Mouse (Mus musculus) layer of hippocampus, adult 9-11 months (tissue): ENCODE results near the gene Ptprn.
"Not testable (repeated sequence)": the region's sequence is repeated elsewhere in the genome, so short reads cannot be mapped to it uniquely, and the experiment has no call there.

Experiments used
- DNase-seq: peaks from one replicate; pipeline ENCODE4 v3.0.0; 2022

The Ptprn gene

GRCm38 (mm10) chr1:75252308-75252707 lies 12.0 kb downstream of the Ptprn start:
- DNase-seq: no peak

GRCm38 (mm10) chr1:75251112-75251970 lies 13.0 kb downstream of the Ptprn start:
- no peak for DNase-seq

- no peak for DNase-seq
Observed at GRCm38 (mm10) chr1:75250498-75250897, 13.8 kb downstream of the Ptprn start.

DNA sequence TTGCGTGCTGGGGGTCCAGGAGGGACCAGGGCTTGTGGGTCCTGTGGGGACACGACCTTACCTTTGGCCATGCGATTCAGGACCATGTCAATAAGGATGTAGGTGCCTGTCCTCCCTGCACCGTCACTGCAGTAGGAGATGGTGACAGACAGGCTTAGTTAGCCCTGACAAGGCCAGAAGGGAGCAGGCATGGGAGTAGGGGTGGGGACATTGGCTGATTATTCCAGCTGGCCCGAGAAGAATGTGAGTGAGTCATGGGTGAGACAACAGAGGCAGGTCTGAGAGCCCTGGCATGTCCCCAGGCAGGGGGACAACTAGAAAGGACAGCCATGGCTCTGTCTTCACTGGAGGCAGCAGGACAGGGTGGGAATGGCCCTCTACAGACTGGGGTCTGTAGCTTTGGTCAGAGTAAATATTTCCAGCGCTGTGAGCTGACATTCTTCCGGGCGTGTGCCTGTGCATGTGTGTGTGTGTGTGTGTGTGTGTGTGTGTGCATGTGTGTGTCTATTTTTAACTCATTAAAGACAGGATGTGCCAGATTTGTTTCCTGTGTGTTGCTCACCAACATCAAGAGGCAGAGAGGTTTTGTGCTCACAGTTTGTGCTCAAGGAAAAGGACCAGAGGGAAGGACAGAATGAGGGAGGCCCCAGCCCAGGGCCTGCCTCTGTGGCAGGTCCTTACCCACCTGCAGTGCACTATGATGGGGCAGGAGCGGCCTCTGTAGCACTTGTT lies 16.1 kb downstream of the Ptprn start:
- DNase-seq: peak; percentile 87

- no peak for DNase-seq
Observed at GRCm38 (mm10) chr1:75247071-75247930, 17.0 kb downstream of the Ptprn start.

GRCm38 (mm10) chr1:75244836-75245235 lies 19.5 kb downstream of the Ptprn start:
- DNase-seq: peak; percentile 73

DNA sequence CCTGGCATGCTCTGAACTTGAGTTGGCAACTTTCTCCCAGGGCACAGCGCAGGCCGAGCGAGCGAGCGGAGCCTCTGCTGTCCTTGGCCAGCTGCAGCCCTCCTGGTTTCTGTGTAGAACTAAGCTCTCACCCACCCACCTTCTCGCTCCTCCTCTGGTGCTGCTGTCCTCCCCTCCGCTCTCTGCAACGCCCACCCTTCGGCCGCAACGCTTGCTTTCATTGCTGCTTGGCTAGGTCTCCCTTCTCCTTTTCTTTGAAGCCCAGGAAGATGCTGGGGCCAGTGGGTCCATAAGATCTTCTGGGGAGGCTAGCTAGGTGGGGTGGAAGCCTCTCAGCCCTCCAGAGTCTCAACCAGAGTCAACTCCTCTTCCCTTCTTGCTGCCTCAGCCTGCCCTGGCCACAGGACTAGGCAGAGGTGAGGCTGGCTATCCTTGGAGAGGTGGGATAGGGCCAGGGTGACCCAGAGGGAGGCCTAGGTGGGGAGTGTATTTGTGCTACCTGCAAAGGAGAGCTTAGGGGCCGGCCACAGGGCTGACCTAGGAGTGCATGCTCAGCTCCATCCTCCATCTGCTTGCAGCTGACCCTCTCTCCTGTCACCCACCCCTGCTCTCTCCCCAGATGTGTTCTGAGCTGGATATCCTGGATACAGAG lies 20.0 kb downstream of the Ptprn start:
- DNase-seq: no peak

GRCm38 (mm10) chr1:75243411-75243810 lies 20.9 kb downstream of the Ptprn start:
- no peak for DNase-seq

- DNase-seq: peak; percentile 89
Observed at GRCm38 (mm10) chr1:75239591-75239990, 24.7 kb downstream of the Ptprn start.

- peak; percentile 91 for DNase-seq
Observed at GRCm38 (mm10) chr1:75236117-75237050, 27.9 kb downstream of the Ptprn start, which contains the start of gene Dnajb2. TSS of gene Dnajb2 (plus strand) at chr1:75236406.

- peak; percentile 85 for DNase-seq
Observed at GRCm38 (mm10) chr1:75234606-75235005, 29.7 kb downstream of the Ptprn start.

GRCm38 (mm10) chr1:75232489-75232888 lies 31.8 kb downstream of the Ptprn start:
- DNase-seq: not testable (repeated sequence)

- no peak for DNase-seq
Observed at GRCm38 (mm10) chr1:75231664-75232152, 32.6 kb downstream of the Ptprn start, which contains the start of gene A630095N17Rik. TSS of gene A630095N17Rik (minus strand) at chr1:75232102.

GRCm38 (mm10) chr1:75231224-75231623 lies 33.1 kb downstream of the Ptprn start:
- DNase-seq: no peak

- no peak for DNase-seq
Observed at GRCm38 (mm10) chr1:75230335-75230994, 33.8 kb downstream of the Ptprn start.

DNA sequence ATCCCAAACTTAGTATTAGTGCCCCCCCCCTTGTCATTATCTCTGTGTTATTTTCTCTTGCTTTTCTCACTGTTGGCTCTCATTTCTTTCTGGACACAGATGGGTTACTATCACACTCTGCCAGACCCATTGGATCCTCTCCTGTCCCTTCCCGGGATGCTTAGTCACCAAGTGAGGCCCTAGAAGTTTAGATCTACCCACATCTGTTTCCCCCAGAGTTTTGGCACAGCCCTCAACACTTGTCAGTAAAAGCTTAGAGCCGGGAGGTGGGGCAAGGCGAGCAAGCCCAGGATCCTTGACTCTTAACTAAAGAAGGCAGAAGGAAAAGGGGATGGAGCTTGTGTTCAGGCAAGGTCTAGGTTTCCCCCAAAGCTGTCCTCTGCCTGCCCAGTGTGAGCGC lies 35.1 kb downstream of the Ptprn start:
- no peak for DNase-seq

DNA sequence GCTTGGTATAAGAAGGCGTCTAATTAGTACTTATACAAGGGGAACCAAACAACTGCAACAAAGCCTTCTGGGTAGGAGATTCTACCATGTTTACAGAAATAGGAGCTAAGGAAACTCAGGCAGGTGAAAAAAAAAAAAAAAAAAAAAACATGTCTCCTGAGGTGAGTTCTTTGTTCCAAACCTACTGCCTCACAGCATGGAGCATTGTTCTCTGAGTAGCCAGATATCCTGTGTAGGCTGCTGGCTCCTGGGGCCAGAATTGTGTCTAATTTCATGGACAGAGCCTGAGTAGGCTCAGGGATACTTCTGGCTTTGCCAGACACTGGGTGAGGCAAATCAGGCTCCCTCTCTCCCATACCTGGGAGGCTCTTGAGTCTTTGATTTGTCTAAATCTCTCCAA lies 36.6 kb downstream of the Ptprn start:
- DNase-seq: no peak

DNA sequence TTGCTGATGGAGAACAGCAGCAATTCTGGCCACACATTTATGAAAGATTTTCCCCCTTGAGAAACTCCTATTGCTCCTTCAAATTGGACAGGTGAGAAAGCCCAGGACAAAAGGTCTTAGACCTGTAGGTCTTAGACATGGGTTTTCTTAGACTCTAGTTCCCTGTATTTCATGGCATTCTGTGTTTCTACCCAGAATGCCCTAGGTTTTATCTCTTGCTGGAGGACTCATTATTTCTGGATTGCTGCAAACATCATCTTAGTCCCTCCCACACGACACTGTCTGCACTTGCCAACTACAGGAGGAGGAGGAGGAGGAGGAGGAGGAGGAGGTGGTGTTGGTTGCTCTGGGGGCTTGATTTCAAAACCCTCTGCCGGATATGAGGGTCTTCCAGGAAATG lies 38.2 kb downstream of the Ptprn start:
- DNase-seq: no peak

DNA sequence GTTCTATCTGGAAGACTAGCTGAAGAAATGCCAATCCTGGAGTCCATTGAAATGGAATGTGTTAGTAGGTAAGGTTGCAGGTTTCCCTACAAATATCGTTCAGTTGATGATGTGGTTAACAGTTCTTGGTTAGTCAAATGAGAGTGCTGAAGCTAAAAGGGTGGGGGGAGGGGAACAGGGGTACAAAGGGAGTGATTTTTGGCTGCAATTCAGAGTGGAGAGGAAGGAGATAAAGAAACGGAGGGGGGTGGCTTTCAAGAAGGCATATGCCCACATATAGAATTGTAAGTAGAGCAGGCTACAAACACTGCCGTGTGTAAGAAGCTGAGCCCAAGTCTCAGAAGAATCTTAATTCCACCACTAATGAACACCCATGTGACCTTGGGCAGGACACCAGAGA lies 38.8 kb downstream of the Ptprn start:
- DNase-seq: no peak

GRCm38 (mm10) chr1:75223532-75223931 lies 40.8 kb downstream of the Ptprn start:
- no peak for DNase-seq

DNA sequence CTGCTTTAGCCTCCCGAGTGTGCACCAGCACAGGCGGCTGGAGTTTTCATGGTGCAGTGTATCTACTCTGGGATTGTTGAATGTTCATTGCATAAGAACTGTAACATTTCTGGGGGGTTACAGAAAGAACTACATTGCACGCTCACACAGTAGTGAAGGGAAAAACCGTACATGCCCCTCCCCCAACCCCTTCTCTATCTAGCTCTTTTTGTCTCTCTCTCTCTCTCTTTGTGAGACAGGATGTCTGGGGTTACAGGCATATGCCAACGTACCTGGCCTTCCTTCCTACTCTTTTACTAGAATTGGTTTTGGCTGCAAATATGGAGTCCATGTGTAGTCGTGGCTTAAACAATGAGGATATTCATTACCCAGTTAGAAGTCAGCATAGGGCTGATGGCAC lies 41.4 kb downstream of the Ptprn start:
- no peak for DNase-seq
